ENCODE assay signal across 11 mouse cellular contexts in the genomic region with DNA sequence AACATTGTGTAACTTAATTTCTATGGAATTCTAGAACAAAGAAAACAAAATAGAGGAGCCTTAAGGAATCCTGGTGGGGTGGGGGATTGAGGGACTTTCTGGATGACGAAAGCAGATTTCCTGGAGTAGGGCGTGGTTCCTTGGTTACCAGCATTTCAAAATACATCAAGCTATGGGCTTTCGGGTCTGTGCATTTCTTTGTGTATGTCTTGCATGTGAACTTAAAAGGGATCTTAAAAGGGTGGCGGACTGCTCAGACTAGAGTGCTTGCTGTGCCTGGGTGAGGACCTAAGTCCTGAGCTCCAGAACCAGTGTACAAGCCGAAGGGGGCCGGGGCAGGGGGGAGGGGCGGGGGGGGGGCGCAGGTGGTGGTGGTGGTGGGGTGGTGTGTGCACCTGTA.
DNase-seq lines count a peak whose midpoint lies in the region; ATAC-seq lines count a peak whose summit lies in the region.
"Had no signal": no experiment of that assay in that cellular context is flagged by ENCODE, and none has a peak within 500 bp of the region (broad histone marks: within the 10 kb centered on the region; RNA-seq: fewer than 3 reads in every experiment).

No protein-coding gene starts in this region.

- H3K4me1 ChIP-seq in hindbrain, embryonic 14.5 days (replicated peaks; ENCODE audit: control insufficient read depth, insufficient read depth, low read length) = peaks cover 12% of the 10 kb centered on the region
- H3K4me1 ChIP-seq in hindbrain, embryonic 11.5 days (replicated peaks; ENCODE audit: control insufficient read depth, insufficient read depth, low read length) = peaks cover 5% of the 10 kb centered on the region
- peaks cover 30% of the 10 kb centered on the region for H3K4me1 ChIP-seq in limb, embryonic 12.5 days (replicated peaks)

- H3K36me3 ChIP-seq in hindbrain, embryonic 14.5 days (replicated peaks; ENCODE audit: control insufficient read depth, insufficient read depth) = no peaks in the 10 kb centered on the region
- no peaks in the 10 kb centered on the region for H3K36me3 ChIP-seq in hindbrain, embryonic 11.5 days (ENCODE audit: control insufficient read depth, insufficient read depth, low read length)
- H3K36me3 ChIP-seq in limb, embryonic 12.5 days = no peaks in the 10 kb centered on the region
- H3K36me3 ChIP-seq: intestine, embryonic 15.5 days; liver, embryonic 15.5 days had no signal

- H3K27me3 ChIP-seq in hindbrain, embryonic 14.5 days (ENCODE audit: control insufficient read depth, insufficient read depth, low read length) = no peaks in the 10 kb centered on the region
- H3K27me3 ChIP-seq in hindbrain, embryonic 11.5 days (ENCODE audit: control insufficient read depth, insufficient read depth, low read length) = no peaks in the 10 kb centered on the region
- H3K27me3 ChIP-seq in limb, embryonic 12.5 days = no peaks in the 10 kb centered on the region
- H3K27me3 ChIP-seq: intestine, embryonic 15.5 days; liver, embryonic 15.5 days had no signal

- no peak overlapping the region for H3K27ac ChIP-seq in hindbrain, embryonic 14.5 days
- no peak overlapping the region for H3K27ac ChIP-seq in hindbrain, embryonic 11.5 days (ENCODE audit: low read depth, low read length)
- peak overlapping the region; percentile 23; the same call in 1 of the 2 replicates for H3K27ac ChIP-seq in limb, embryonic 12.5 days
- H3K27ac ChIP-seq: intestine, embryonic 15.5 days; liver, embryonic 15.5 days had no signal

- whole genome bisulfite sequencing in hindbrain, embryonic 14.5 days = 70% methylated on average over 7 of the region's 8 CpGs
- whole genome bisulfite sequencing in hindbrain, embryonic 11.5 days = 66% methylated on average over 8 of the region's 8 CpGs
- 73% methylated on average over 7 of the region's 8 CpGs for WGBS in limb, embryonic 12.5 days

- DNase-seq in hindbrain, embryonic 14.5 days (ENCODE audit: low spot score) = no peak
- DNase-seq in hindbrain, embryonic 11.5 days (ENCODE audit: low spot score) = no peak
- DNase-seq in thymus, postnatal 25 days = peak; percentile 16
- no peak for DNase-seq in thymus, postnatal 10 days (ENCODE audit: low spot score in 2 of 2)
- DNase-seq in right cerebral cortex, postnatal 4 days = no peak
- no peak for DNase-seq in adrenal gland, postnatal 4 days (ENCODE audit: low spot score in 2 of 2)
- DNase-seq: cerebellum, adult 9-11 months had no signal

- no peak overlapping the region for H3K9ac ChIP-seq in hindbrain, embryonic 14.5 days
- H3K9ac ChIP-seq in hindbrain, embryonic 11.5 days (ENCODE audit: low read depth, low read length) = no peak overlapping the region
- H3K9ac ChIP-seq in limb, embryonic 12.5 days (replicated peaks) = no peak overlapping the region
- H3K9ac ChIP-seq: intestine, embryonic 15.5 days; liver, embryonic 15.5 days had no signal

- 0 out of 2 replicates have a peak overlapping the region, but pooled peaks have one; percentile 3 for H3K4me2 ChIP-seq in hindbrain, embryonic 14.5 days (replicated peaks)
- H3K4me2 ChIP-seq in hindbrain, embryonic 11.5 days (replicated peaks; ENCODE audit: low read depth, low read length) = no peak overlapping the region
- no peak overlapping the region for H3K4me2 ChIP-seq in limb, embryonic 12.5 days
- H3K4me2 ChIP-seq: intestine, embryonic 15.5 days; liver, embryonic 15.5 days had no signal

- ATAC-seq in hindbrain, embryonic 14.5 days (ENCODE audit: low FRiP score) = no peak
- no peak for ATAC-seq in hindbrain, embryonic 11.5 days (ENCODE audit: low FRiP score)
- ATAC-seq in limb, embryonic 12.5 days (ENCODE audit: insufficient number of reproducible peaks, insufficient read depth, low FRiP score, low TSS enrichment, low read depth) = no peak

- H3K4me3 ChIP-seq in hindbrain, embryonic 14.5 days (replicated peaks; ENCODE audit: low read length) = no peak overlapping the region
- no peak overlapping the region for H3K4me3 ChIP-seq in hindbrain, embryonic 11.5 days (ENCODE audit: low read depth, low read length)
- no peak overlapping the region for H3K4me3 ChIP-seq in limb, embryonic 12.5 days (replicated peaks)
- H3K4me3 ChIP-seq: intestine, embryonic 15.5 days; liver, embryonic 15.5 days; myocyte had no signal

- no peaks in the 10 kb centered on the region for H3K9me3 ChIP-seq in hindbrain, embryonic 14.5 days (ENCODE audit: control insufficient read depth, low read length)
- H3K9me3 ChIP-seq in hindbrain, embryonic 11.5 days (ENCODE audit: control insufficient read depth, low read length) = no peaks in the 10 kb centered on the region
- no peaks in the 10 kb centered on the region for H3K9me3 ChIP-seq in limb, embryonic 12.5 days
- H3K9me3 ChIP-seq: intestine, embryonic 15.5 days; liver, embryonic 15.5 days had no signal
